Mouse (Mus musculus) skeletal muscle tissue, adult 2 months (tissue): ENCODE data around the gene Serpinb1b.
A peak's percentile ranks its signal among the peaks of the same experiment; 100 is the strongest.
"Not testable (repeated sequence)": the region's sequence is repeated elsewhere in the genome, so short reads cannot be mapped to it uniquely, and the experiment has no call there.

ENCODE experiments used
- DNase-seq: peaks from one replicate; pipeline ENCODE4 v3.0.0-alpha.2; 2012; ENCODE audit warnings: low read depth, low spot score

Gene Serpinb1b

DNA sequence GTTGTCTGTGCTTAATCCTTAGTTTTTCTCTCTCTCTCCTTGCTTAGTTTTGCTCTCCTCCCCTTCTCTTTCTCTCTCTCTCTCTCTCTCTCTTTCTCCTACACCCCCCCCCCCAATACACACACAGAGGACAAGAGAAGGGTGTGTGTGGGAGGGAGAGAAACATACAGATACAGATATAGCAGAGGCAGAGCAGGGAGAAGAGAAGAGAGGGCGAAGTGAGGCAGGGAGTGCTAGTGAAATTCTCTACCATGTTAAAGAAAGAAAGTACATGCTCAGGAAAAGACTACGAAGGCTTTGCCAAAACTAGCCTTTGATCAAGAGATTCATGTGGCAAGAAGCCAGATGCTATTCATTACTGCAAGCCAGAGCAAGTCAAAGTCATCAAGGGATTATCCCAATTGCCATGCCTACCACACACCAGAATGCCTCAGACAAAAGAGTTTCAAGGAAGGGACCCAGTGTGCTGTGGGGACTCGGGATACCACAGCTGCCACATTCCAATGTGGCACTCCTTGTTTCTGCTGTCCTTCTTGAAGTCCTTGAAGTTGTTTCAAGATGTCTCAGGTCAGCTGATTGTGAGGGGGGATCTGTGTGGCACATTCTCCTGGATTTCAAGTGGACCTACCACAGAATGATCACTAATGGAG, at the start of gene Serpinb1b:
Serpinb1b (plus strand) TSS at position 520 of the 650 bp plus-strand sequence.
- no peak for DNase-seq

DNA sequence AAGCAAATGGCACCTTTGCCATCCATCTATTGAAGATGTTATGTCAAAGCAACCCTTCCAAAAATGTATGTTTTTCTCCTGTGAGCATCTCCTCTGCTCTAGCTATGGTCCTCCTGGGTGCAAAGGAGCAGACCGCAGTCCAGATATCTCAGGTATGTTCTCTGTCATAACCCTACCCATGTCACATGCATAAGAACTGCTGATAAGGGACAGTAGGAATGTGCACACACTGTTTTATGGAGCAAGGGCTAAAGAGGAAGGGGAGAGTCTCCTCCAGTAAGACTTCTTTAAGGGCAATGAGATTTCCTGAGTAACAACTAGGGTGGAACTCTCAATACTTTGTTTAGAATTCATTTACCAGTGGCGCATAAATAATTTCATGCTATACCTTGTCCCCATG, 48.9 kb upstream of the Serpinb1b start:
- not testable (repeated sequence) for DNase-seq

DNA sequence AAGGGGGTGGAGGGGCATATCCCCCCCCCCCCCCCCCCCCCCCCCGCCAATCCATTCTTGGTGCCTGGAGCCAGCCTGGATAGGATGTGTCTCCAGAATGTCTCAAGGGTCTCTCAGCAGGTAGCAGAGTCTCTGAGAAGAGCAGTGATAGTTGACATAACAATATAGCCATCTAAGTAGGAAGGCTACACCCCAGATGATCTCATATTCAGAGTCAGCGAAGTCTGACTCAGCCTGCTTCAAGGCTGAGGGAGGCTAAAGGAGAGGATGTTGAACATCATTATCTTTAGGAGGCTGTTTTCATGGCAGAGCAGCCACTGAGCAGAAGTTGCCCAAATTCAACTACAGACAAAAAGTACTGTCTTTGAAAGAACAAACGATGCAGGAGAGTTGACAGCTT, 48.1 kb upstream of the Serpinb1b start:
- DNase-seq, result no peak

DNA sequence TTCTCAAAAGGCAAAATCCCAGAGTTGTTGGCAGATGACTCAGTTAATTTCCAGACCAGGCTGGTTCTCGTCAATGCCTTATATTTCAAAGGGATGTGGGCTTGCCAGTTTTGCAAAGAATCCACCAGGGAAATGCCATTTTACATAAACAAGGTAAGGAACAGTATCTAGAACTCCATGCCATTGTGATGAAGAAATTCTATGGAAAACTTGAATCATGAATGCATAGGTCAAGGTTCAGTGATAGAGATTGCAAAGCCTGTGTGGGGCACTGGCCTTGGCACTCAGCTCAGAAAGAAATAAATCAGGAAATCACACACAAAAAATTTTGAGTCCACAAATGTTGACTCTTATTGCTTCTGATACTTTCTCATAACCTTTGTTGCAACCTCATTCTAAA, 42.9 kb upstream of the Serpinb1b start:
- DNase-seq, result no peak

DNA sequence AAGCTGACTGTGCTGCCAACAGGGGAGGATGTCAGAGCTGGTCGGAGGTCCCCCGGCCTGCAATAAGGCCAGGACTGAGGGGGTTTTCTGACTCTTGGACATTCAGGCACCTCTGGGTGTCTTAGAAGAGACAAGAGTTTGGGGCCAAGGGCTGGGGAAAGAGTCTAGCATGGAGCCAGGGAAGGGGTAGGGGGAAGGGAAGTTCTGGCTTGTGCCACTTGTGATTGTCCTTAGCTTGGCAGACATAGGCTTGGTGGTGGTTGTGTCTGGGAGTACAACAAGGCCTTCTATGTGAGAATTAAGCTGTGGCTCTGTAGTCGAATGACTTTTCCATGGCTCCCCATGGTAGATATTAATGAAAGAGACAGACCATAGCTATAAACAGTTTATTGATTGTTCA, 34.8 kb upstream of the Serpinb1b start:
- DNase-seq, result no peak

DNA sequence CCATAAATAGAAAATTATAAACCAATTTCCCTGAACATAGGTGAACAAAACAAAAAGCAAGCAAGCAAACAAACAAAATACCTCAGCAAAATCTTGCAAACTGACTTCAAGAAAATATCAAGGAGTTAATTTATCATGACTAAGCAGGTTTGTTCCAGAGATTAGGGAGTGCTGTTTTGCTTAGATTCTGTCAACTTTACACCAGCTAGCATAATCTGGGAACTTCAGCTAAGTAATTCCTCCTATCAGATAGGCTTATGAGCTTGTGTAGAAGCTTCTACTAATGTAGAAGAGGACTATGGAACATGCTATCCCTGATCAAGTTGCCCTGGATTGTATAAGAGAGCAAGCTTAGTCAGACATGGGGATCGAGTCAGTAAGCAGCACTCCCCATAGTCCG, 31.1 kb upstream of the Serpinb1b start:
- no peak for DNase-seq

DNA sequence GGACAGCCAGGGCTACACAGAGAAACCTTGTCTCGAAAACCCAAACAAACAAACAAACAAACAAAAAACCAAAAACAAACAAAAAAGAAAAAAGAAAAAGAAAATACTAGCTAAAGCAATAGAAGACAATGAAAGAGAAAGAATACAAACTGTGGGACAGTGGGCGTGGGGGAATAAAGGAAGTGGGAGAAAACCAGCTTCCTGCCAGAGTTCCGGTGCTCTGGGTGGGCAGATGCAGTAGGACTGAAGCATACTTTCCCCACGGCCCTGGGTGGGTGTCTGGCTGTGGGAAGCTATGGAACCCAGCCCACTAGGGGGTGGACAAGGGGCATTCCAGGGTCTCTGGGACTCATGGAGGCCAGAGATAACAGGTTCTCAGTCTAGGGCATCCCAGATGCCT, 30.2 kb upstream of the Serpinb1b start:
- no peak for DNase-seq

DNA sequence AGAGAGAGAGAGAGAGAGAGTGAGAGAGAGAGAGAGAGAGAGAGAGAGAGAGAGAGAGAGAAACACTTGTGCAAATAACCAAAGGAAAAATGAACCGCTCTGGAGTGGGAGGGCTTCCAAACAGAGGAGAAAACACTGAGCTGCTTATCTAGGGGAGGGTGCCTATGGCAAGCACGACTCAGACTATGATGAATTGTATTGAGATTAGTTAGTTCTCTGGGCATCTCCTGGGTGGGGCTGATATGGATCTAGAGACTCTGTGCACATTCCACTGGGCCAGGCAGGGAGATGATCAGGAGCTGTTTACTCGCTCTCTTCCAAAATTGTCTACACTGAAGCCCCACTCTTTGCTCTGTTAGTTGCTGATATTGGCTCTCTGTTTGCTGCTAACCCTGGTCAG, 26.7 kb upstream of the Serpinb1b start:
- no peak for DNase-seq

DNA sequence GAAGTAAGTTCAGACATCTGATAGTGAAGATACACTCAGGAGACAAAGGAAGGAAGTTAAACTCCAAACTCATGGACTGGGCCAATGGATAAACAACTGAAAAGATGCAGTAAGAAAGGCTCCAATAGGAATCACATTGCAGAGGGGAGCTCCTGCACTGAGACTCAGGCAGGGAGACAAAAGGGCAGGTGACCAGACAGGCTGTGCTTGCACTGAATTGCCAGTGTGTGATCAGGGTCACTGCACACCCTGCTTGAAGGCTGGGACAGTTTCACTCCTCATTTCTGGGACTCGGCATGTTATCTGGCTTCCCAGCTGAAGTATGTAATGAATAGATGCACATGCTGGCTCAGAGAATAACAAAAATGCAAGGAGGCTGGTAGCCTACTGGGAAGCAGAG, 15.3 kb upstream of the Serpinb1b start:
- no peak for DNase-seq

DNA sequence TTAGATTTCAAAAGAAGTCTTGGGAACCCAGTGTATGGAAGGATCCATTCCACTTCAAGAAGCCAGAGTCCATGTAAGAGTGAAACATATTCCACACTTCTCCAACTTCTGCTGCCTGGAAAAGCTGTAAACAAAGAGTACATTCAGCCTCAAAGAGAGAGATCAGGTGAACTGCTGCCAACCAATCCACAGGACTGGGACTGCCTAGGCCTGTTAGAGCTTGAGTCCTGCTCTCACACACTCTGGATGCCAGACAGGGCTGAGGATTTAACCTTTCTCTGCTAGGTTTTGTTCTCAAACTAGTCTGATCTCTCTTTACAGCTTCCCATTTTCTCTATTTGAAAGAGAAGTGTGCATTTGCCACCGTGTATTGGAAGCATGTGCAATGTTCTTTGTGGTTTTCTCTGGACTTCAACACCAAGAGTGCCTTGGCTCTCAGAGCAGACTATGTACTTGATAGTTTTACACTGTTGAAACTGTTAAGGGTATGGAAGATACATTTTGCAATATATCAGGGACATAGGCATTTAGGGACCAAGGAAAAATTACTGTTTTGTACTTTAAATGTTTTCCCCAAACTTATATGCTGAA, 10.9 kb upstream of the Serpinb1b start:
- no peak for DNase-seq

DNA sequence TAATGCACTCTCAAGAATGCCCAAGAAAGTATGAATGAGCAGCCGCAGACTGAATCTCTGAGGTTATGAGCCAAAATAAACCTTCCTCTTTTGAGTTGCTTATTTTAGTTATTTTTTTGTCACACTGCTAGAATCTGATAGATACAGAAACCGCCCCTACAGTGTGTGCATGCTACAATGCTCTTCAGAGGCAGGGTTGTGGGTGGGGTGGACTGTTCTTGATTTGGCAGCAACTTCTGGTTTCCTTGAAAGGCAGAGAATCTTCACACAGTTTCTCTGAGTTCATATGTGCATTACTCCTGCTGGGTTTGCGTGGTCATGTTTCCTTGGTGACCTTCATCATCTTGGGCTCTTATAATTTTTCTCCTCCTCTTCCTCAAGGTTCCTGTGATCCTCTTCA, 10.2 kb upstream of the Serpinb1b start:
- DNase-seq, result no peak

DNA sequence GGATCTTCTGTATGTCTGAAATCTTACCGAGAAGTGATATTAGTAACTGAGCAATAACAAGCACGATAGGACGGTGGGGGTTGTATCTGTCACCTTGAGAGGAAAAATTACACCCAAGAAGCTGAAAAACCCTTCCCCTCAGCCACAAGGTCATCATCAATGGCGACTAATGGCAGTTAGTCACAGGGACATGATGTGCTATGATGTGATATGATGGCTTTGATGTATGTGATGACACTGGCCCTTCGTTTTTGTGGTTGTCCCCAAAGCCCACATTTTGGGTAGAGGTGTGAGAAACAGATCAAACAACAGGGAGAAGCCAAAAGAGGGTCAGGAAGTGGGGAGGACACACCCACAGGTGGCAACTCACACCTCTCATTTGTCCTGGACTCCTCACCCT, 6.6 kb upstream of the Serpinb1b start:
- DNase-seq, result no peak

DNA sequence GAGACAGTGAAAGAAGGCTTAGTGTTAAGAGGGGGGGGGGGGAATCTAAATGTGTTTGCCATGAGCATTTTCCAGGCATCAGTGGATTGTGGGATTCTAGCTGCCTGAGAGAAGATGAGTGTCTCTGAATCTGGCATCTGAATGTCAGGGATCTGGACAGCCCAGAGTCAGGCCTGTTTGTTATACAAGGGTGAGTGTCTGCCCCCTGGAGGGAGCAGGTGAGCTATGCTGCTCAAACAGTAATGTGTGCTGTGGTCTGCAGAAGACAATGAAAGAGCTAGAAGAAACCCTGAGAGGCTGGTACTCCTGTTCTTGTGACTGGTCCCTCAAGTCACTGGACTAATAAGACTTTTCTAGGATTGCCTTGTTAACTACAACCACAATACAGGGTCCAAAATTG, 4.3 kb upstream of the Serpinb1b start:
- DNase-seq, result peak; percentile 38

DNA sequence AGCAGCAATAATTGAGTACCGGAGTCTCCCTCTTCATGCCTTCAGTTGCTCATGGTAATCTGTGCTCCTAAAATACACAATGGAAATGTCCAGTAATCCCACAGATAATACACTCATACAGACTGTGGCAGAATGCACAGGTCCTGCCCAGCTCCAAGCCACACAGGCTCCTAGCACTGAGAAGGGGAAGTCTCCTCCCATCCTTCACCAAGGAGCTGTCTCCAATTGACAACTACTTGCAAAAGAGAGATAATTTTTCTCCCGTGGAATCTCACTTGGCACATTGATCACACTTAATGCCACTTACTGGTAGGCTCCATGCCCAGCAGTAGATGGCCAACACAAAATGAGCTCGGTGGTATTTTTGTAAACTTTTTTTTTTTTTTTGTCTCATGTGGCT, 2.1 kb upstream of the Serpinb1b start:
- no peak for DNase-seq

DNA sequence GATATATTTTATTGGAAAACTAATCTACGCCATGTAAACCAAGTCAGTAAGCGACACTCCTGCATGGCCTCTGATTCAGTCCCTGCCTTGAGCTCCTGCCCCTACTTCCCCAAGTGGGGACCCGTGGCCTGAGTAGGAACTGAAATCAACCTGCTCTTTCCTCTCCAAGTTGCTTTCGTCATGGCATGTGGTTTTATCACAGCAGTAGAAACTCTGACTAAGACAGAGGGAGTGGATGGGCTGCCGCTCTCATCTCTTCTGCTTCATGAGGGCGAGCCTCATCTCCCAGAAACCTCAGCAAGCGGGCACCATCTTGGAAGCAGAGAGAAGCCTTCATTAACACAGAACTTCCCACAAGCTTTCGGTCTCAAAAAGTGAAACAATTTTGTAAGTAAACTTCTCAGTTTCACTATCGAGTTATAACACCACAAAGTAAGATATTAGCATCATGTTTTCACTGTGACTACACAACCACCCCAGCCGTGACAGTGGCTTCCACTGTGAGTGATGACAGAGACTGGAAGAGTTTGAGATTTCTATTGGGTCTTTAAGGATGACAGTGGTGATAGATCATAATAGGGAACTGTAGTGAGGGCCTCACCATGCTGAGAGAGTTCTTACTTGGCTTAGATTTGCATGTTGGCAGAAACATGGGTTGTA, 1.2 kb upstream of the Serpinb1b start:
- no peak for DNase-seq

DNA sequence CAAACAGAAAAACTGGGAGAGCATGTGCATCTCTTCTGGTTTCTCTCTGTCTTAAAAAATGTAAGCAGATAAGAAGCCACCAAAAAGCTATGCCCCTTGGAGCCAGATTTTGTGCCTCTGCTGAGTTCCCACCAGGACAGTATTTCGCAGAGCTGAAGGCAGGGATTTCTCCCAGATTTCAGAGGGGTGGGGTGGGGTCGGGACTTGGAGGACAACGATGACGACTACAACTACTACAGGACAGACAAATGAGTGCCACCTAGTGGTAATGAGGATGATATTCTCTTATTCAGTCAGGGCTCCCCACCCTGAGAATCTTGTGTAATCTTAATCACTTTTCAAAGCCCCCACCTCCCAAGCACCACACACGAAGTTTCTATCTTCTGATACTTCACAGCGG, 1.0 kb downstream of the Serpinb1b start:
- DNase-seq, result no peak

DNA sequence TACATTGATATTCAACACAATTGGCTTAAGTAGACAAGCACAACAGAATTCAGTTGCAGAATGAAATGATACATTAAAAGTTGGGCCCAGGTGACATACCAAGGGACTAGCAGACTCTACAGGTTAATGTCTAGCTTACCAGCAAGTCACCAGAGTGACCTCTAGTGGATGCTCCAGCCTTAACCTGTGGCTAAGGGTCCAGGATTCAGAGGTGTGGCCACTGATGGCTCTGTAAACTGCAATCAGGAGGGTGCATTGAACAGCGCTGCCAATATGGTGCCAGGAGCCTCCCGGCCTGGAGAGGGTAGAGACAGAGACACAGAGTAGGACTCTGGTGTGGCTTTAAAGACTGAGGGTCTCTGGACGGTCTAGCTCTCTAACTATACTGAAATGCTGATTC, 2.0 kb downstream of the Serpinb1b start:
- no peak for DNase-seq

DNA sequence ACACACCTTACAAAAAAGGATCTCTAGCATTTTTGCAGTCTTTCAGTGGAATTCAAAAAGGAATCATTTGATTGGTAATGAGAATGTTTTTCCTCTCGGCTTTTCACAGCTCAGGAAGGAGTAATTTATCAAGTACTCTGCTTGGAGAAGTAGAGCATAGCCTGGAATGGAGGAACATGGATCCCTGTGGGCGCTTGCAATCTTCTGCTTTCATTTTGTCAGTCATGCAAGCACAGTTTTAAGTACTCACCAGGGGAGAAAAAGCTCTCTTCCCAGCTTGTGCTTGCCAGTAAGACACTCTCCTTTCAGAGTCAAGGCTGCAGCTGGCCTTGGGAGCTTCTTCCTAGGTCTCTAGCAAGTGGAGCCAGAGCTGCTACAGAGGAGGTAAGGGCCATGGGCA, 5.5 kb downstream of the Serpinb1b start:
- no peak for DNase-seq

DNA sequence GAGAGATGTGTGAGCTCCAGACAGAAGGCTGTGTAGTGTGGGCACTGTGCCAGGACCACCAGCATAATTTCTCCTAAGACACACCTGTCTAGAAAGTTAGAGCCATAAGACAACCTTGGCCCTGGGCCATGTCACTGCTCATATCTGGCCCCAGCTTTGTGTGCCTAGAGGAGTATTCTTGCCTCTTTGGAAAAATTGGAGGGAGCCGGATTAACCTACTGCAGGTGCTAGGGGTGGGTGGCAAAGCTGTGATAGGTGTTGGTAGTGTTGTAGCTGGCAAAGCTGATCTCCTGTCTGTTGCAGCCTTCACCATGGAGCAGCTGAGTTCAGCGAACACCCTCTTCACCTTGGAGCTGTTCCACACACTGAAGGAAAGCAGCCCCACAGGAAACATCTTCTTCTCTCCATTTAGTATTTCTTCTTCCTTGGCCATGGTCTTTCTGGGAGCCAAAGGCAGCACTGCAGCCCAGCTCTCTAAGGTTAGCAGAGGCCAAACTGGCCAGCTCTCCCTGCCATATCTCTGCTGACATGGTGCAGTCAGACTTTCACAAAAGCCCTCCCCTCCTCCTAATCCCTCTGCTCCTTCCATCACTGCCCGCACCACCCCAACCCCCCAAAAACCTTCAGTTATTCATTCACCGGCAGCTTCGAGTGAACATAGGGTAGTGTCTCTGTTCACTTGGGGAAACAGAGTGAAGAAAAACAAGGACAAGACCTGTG, 6.8 kb downstream of the Serpinb1b start:
- DNase-seq, result no peak

DNA sequence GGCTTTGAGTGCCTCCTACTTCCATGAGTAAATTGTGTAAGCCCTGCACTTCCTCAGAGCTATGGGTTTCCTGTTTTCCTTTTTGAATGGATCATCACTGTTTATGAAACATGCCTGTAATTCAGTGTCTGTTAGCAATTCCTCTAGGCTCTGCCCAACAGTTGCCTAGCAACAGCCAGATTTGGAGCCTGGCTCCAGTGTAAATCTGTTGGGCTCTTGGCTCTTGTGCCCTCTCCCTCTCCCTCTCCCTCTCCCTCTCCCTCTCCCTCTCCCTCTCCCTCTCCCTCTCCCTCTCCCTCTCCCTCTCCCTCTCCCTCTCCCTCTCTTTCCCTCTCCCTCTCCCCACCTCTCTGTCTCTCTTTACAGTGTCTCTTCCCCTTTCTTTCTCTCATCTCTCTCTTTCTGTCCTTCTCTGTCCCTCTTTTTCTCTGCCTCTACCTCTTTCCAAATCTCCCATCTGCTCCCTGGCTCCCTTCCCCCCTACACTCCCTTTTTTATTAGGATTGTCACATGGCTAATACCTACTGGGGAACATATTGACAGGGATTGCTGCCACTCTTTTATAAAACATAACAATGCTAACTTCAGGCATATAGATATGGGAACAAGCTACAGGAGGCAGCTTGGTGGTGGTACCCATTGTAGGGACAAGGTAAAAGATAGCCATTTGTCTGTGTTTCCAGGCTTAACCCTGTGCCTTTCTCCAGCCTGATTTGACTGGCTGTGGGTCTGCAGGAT, 7.5 kb downstream of the Serpinb1b start:
- peak; percentile 45 for DNase-seq

DNA sequence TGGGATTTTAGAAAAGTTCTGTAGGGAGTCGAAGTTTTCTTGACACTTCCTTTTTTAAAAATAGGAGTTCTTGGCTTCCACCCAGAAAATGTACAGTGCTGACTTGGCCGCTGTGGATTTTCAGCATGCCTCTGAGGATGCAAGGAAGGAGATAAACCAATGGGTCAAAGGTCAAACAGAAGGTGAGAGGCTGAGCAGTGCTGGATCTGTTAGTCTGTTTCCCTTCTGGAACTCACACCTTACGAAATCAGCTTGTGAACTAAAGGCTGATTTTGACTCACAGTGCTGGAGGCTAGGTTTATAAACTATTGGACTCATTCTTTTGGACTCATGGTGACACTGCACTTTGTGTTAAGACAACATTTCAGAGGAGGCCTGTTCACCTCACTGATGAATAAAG, 11.2 kb downstream of the Serpinb1b start:
- no peak for DNase-seq

DNA sequence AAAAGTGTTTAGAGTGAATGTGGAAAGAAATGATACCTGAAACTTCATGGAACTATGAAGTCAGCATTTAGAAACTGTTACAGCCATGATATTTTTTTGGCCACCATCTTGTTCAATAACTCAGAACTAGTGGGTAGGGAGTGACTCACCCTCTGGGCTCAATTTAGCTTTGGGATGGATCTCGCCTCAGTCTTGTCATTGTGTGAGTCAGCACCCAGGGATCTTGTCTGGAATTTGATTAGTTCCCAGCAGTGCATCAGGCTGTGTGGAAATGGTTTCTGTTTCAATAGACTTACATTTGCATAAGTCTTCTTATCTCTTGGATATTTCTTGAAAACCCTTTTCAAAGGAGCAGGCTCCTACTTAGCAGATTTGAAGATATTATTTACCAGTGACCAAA, 12.2 kb downstream of the Serpinb1b start:
- no peak for DNase-seq
